Mouse (Mus musculus) testis, adult 2 months (tissue): ENCODE measurements at regions not wholly inside any gene's neighbourhood (a gene's known extent, or its start where the extent isn't known, plus 50 kb on each side); places are given as distances from the start of the nearest gene placed in this dataset.

ENCODE experiments used
- CTCF ChIP-seq: fragments of 200-500 bp; IDR thresholded peaks from 2 replicates; pipeline ENCODE4 v1.5.1; 2012; ENCODE audit warnings: low read depth, mild to moderate bottlenecking, inconsistent platforms, low read length, moderate library complexity; ENCODE audit not compliant: control insufficient read depth, insufficient read depth, insufficient replicate concordance
- POLR2A ChIP-seq: fragments of 200-500 bp; IDR thresholded peaks from 2 replicates; pipeline ENCODE4 v1.6.1; 2012; ENCODE audit warnings: low read depth, mild to moderate bottlenecking, inconsistent platforms, low read length, moderate library complexity; ENCODE audit not compliant: control insufficient read depth

DNA sequence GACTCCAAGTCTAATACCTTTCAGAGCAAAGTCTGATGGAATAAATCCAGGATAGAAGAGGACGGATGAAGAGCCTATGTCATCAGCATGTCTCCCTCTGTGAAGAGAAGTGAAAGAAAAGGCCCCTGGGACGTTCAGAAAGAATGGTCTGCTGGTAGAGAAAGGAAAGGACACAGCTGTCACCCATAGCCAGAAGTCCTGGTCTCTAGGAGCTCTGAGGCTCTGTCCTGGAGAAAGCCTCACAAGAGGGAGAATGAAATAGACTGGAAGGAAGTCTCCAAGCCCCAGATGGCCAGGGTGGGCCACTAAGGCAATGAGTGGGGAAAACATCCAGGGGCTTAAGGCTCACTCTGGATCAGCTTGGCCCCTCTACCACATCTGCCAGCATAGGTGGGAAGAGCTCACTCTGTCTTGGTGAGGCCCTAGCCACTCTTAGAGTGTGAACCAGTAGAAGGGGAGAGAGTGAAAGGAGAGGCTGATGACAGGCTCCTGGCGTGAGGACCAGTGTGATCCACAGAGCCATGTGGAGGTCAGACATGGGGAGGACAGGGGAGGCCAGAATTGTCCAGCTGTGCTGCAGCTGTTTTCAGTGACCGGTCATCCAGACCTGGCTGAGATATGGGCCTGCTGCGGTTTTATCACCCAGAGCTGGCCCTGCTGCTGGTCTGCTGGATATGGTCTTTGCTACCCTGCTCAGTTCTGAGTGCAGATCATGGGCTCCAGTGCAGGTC lies 268.2 kb downstream of the Cyp26b1 start:
- TF ChIP-seq POLR2A: no peak
- TF ChIP-seq CTCF: no peak
